Mouse (Mus musculus) heart, postnatal 0 days (tissue): ENCODE data around the gene Cdk14. TPM values are rescaled to one million over a fixed set of nuclear protein-coding genes. Genes with fewer than 3 reads are reported as not detected.

Experiments
- ATAC-seq: fragments of 200-750 bp; cut with Nextera tagmentation; 2 replicates; pipeline ENCODE4 v1.8.0; 2017; ENCODE audit warnings: low read depth, moderate number of reproducible peaks, moderate library complexity; ENCODE audit not compliant: insufficient read depth
- DNase-seq: peaks from one replicate; pipeline ENCODE4 v3.0.0-alpha.2; 2016; ENCODE audit warnings: low spot score
- H3K27ac ChIP-seq: fragments of 300-500 bp; sonication (generic); 2 replicates; pipeline ENCODE4 v1.5.1; 2014; ENCODE audit warnings: low read depth, mild to moderate bottlenecking
- H3K27me3 ChIP-seq: fragments of 300-500 bp; sonication (generic); 2 replicates; pipeline ENCODE4 v1.6.1; 2014; ENCODE audit warnings: low read length, mixed read lengths; ENCODE audit not compliant: control insufficient read depth, insufficient read depth
- H3K36me3 ChIP-seq: fragments of 300-500 bp; sonication (generic); replicated peaks from 2 replicates; pipeline ENCODE4 v1.6.1; 2014; ENCODE audit warnings: low read length, mixed read lengths; ENCODE audit not compliant: control insufficient read depth, insufficient read depth
- H3K4me1 ChIP-seq: fragments of 300-500 bp; sonication (generic); 2 replicates; pipeline ENCODE4 v1.6.1; 2014; ENCODE audit warnings: antibody characterized with exemption; ENCODE audit not compliant: control insufficient read depth, insufficient read depth
- H3K4me2 ChIP-seq: fragments of 300-500 bp; sonication (generic); 2 replicates; pipeline ENCODE4 v1.6.1; 2014; ENCODE audit warnings: low read depth, mild to moderate bottlenecking, low read length, moderate library complexity
- H3K4me3 ChIP-seq: fragments of 300-500 bp; sonication (generic); 2 replicates; pipeline ENCODE4 v1.5.1; 2014; ENCODE audit warnings: low read depth, low read length
- H3K9ac ChIP-seq: fragments of 300-500 bp; sonication (generic); replicated peaks from 2 replicates; pipeline ENCODE4 v1.6.1; 2014; ENCODE audit warnings: low read depth, low read length, mixed read lengths
- H3K9me3 ChIP-seq: fragments of 300-500 bp; sonication (generic); replicated peaks from 2 replicates; pipeline ENCODE4 v1.6.1; 2016; ENCODE audit warnings: low read length; ENCODE audit not compliant: control insufficient read depth
- CTCF ChIP-seq: IDR thresholded peaks from 2 replicates; pipeline ENCODE4 v1.5.1; 2016; ENCODE audit warnings: antibody characterized with exemption, control low read depth, low read depth
- EP300 ChIP-seq: IDR thresholded peaks from 2 replicates; pipeline ENCODE4 v1.6.1; 2016; ENCODE audit warnings: antibody characterized with exemption, low read depth
- WGBS: fragments of 180-500 bp; shearing (Covaris S2); extraction: QIAGEN DNeasy Blood & Tissue Kit; methylation state at CpG from one replicate; pipeline ENCODE4 v1.1.7; 2014; 5-methylcytosine and 5-hydroxymethylcytosine counted together
- polyA plus RNA-seq: library from polyadenylated mRNA; unstranded; fragments of >200 nt; fragmentation: Nextera tagmentation; extraction: Ambion mirVana; gene quantifications from 2 replicates; pipeline ENCODE4 v1.2.1, GENCODE M21; 2015
- total RNA-seq: library from RNA; depleted of rRNA; stranded (reverse); fragments of >200 nt; gene quantifications from 2 replicates; pipeline ENCODE4 v1.2.3, GENCODE M21; 2014; ENCODE audit warnings: low replicate concordance

Gene Cdk14
- total and polyA plus RNA-seq, 2 experiments from 2014 or later = 5.8 to 17.5 TPM

- Histone ChIP-seq H3K4me3 (no peak overlapping the region), H3K9me3 (no peaks in the 10 kb centered on the region), H3K4me1 (no peaks in the 10 kb centered on the region), H3K9ac (no peak overlapping the region), H3K36me3 (no peaks in the 10 kb centered on the region), H3K4me2 (no peak overlapping the region), H3K27ac (no peak overlapping the region), H3K27me3 (no peaks in the 10 kb centered on the region)
- 92% methylated on average over 6 of the region's 6 CpGs for WGBS
- DNase-seq (no peak), ATAC-seq (no peak)
- TF ChIP-seq CTCF (no peak), EP300 (no peak)
Observed at GRCm38 (mm10) chr5:5247671-5248070, 172.4 kb downstream of the Cdk14 start.

- 85% methylated on average over 2 of the region's 2 CpGs for WGBS
- Histone ChIP-seq H3K4me1 (no peaks in the 10 kb centered on the region), H3K4me2 (no peak overlapping the region), H3K9ac (no peak overlapping the region), H3K27me3 (no peaks in the 10 kb centered on the region), H3K27ac (no peak overlapping the region), H3K36me3 (no peaks in the 10 kb centered on the region), H3K4me3 (no peak overlapping the region), H3K9me3 (no peaks in the 10 kb centered on the region)
- no peak for TF ChIP-seq EP300
- TF ChIP-seq CTCF = no peak
- DNase-seq (no peak), ATAC-seq (no peak)
Observed at GRCm38 (mm10) chr5:5246534-5247175, 173.5 kb downstream of the Cdk14 start.

- WGBS = 91% methylated on average over 7 of the region's 7 CpGs
Observed at GRCm38 (mm10) chr5:5245182-5245581, 174.9 kb downstream of the Cdk14 start.

GRCm38 (mm10) chr5:5243648-5244047, 176.5 kb downstream of the Cdk14 start:
- DNase-seq (no peak), ATAC-seq (no peak)
- TF ChIP-seq EP300 = no peak
- TF ChIP-seq CTCF = no peak

More at GRCm38 (mm10) chr5:5245182-5245581, 174.9 kb downstream of the Cdk14 start:
- H3K27ac ChIP-seq = no peak overlapping the region
- no peaks in the 10 kb centered on the region for H3K36me3 ChIP-seq
- H3K27me3 ChIP-seq = no peaks in the 10 kb centered on the region
- TF ChIP-seq CTCF = no peak
- no peak for TF ChIP-seq EP300
- H3K4me1 ChIP-seq = no peaks in the 10 kb centered on the region
- H3K9me3 ChIP-seq = no peaks in the 10 kb centered on the region
- H3K4me2 ChIP-seq = no peak overlapping the region
- H3K4me3 ChIP-seq = no peak overlapping the region
- DNase-seq = no peak
- ATAC-seq = no peak
- no peak overlapping the region for H3K9ac ChIP-seq

GRCm38 (mm10) chr5:5242704-5243103, 177.4 kb downstream of the Cdk14 start:
- no peak for TF ChIP-seq EP300
- TF ChIP-seq CTCF = no peak
- Histone ChIP-seq H3K4me1 (no peaks in the 10 kb centered on the region), H3K4me3 (no peak overlapping the region), H3K36me3 (no peaks in the 10 kb centered on the region), H3K27me3 (no peaks in the 10 kb centered on the region), H3K9ac (no peak overlapping the region), H3K9me3 (no peaks in the 10 kb centered on the region), H3K4me2 (no peak overlapping the region), H3K27ac (no peak overlapping the region)
- WGBS = 80% methylated on average over 5 of the region's 5 CpGs
- no peak for ATAC-seq
- DNase-seq = no peak

More at GRCm38 (mm10) chr5:5243648-5244047, 176.5 kb downstream of the Cdk14 start:
- Histone ChIP-seq H3K4me1 (no peaks in the 10 kb centered on the region), H3K4me2 (no peak overlapping the region), H3K9me3 (no peaks in the 10 kb centered on the region), H3K36me3 (no peaks in the 10 kb centered on the region), H3K27me3 (no peaks in the 10 kb centered on the region), H3K27ac (no peak overlapping the region), H3K4me3 (no peak overlapping the region), H3K9ac (no peak overlapping the region)

- no peak for ATAC-seq
- Histone ChIP-seq H3K9me3 (peaks cover 4% of the 10 kb centered on the region; the same call in 1 of the 2 replicates), H3K4me3 (no peak overlapping the region), H3K36me3 (no peaks in the 10 kb centered on the region), H3K9ac (no peak overlapping the region), H3K27ac (no peak overlapping the region), H3K4me1 (no peaks in the 10 kb centered on the region), H3K4me2 (no peak overlapping the region), H3K27me3 (no peaks in the 10 kb centered on the region)
- DNase-seq = no peak
- whole genome bisulfite sequencing = 90% methylated on average over 6 of the region's 6 CpGs
- TF ChIP-seq EP300 (no peak), CTCF (no peak)
Observed at GRCm38 (mm10) chr5:5241088-5241487, 179.0 kb downstream of the Cdk14 start.
